Mouse (Mus musculus): Measurements from ENCODE around the gene Gm16867. TPM values are rescaled to one million over a fixed set of nuclear protein-coding genes. Genes with fewer than 3 reads are reported as not detected.
"Not testable (repeated sequence)": the region's sequence is repeated elsewhere in the genome, so short reads cannot be mapped to it uniquely, and the experiment has no call there.

Gene Gm16867
- polyA plus RNA-seq (2012; rRNA removed) = not detected in 2 replicates

- DNase-seq (ENCODE audit: extremely low spot score in 1 of 2, low spot score in 1 of 2) = not testable (repeated sequence)
These were observed at the start of gene Gm16867 for GRCm38 (mm10) chr14:69503174-69503573. Gene Gm16867 (minus strand): TSS chr14:69503362.

- DNase-seq (ENCODE audit: extremely low spot score in 1 of 2, low spot score in 1 of 2) = not testable (repeated sequence)
These were observed 44.1 kb upstream of the Gm16867 start for GRCm38 (mm10) chr14:69547310-69547709.

DNA sequence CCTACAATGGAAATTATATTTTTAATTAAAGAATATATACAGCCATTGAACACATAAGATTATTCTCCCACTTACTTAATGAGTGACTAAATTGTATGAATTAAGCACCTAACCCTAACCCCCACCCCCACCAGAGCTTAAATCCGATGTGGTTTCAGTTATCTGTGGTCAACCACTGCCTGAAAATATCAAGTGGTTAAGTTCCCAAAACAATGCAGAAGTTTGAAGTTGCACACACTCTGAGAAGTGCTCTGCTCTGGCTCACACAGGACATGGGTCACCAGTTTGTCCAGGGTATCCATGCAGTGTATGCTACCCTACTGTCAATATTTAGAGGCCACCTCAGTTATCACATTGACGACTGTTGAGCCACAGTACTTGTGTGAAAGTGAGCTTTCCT lies 41.9 kb upstream of the Gm16867 start:
- DNase-seq (ENCODE audit: extremely low spot score in 1 of 2, low spot score in 1 of 2) = not testable (repeated sequence)

DNA sequence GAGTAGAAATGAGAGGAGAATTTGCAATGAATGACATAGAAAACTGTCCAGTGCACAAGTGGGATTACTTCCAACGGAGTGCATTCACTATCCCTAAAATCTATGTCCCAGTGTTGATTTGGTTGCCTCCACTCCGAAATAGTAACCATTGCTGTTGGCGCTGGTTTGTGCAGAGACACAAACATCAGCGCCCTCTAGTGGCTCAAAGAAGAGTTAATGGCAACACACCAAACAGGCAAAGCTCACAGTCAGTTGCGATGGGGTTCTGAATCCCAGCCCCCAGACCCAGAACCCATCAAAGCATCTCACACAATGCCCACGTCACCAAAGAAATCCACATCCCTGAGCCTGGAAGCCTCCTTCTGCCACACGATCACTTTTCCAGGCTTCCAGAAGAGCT lies 40.9 kb upstream of the Gm16867 start:
- not testable (repeated sequence) for DNase-seq (ENCODE audit: extremely low spot score in 1 of 2, low spot score in 1 of 2)

DNA sequence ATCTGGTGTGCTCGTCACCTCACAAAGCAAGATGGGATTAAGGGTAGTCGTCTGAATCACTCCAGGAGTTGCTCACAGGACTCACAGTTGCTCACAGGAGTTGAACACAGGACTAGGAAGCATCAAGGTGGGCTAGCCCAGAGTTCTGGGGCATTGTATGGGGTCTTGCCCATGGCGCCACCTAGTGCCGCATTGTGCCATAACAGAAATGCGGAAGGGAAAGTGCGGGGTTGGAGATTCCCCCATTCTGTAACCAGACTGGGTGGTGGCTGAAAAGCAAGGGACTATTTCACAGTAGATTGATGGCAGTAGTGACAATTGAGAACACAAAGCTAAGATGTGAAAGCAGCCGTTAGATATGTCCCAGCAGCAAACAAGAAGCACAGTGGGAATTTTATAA lies 39.5 kb upstream of the Gm16867 start:
- not testable (repeated sequence) for DNase-seq (ENCODE audit: extremely low spot score in 1 of 2, low spot score in 1 of 2)

DNA sequence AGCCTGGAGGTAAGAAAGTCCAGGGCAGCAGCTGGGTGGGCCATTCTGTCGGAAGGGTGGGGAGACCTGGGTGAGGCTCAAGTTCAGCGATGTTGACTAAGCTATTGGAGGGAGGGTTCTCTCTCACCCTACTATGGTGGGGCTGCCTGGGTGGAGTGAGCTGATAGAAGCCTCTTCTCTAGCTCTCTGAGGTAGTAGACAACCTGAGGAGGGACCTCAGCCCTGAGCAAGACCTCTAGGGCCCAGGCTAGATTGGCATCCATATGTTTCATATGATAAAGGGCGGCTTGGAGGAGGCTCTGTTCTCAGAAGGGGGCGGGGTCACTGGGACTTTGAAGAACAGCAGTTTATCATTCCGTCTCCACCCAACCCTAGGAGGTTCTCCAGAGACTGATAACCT lies 37.0 kb upstream of the Gm16867 start:
- DNase-seq (ENCODE audit: extremely low spot score in 1 of 2, low spot score in 1 of 2) = not testable (repeated sequence)

GRCm38 (mm10) chr14:69536539-69536938 lies 33.4 kb upstream of the Gm16867 start:
- DNase-seq (ENCODE audit: extremely low spot score in 1 of 2, low spot score in 1 of 2) = not testable (repeated sequence)

DNA sequence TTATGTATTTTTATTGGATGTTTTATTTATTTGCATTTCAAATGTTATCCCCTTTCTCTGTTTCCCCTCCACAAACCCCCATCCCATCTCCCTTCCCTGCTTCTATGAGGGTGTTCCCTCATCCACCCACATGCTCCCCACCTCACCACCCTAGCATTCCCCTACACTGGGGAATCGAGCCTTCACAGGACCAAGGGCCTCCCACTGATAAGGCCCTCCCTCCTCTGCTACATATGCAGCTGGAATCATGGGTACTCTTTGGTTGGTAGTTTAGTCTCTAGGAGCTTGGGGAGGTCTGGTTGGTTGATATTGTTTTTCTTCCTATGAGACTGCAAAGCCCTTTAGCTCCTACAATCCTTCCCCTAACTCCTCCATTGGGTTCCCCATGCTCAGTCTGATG lies 23.0 kb upstream of the Gm16867 start:
- not testable (repeated sequence) for DNase-seq (ENCODE audit: extremely low spot score in 1 of 2, low spot score in 1 of 2)

- not testable (repeated sequence) for DNase-seq (ENCODE audit: extremely low spot score in 1 of 2, low spot score in 1 of 2)
These were observed 19.8 kb upstream of the Gm16867 start for GRCm38 (mm10) chr14:69523001-69523400.

- not testable (repeated sequence) for DNase-seq (ENCODE audit: extremely low spot score in 1 of 2, low spot score in 1 of 2)
These were observed 17.6 kb upstream of the Gm16867 start for GRCm38 (mm10) chr14:69520810-69521209.

DNA sequence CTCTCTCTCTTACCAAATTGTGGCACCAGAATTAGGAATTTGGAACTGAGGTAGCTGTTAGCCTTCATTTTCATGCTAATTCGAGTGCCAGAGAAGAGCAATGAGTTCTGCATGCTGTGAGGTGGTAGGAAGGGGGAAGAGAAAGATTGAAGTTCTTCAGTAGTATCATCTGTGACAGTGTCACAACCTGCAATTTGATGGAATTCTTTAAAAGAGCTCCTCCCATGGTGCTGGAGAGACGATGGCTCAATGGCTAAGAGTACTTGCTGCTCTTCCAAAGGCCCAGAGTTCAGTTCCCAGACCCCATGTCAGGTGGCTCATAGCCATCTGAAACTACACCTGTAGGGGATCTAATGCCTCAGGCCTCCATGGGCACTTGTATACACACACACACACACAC lies 9.3 kb upstream of the Gm16867 start, which contains the start of gene Gm27179:
Gene Gm27179 (minus strand): TSS at position 101 of the 400 bp plus-strand sequence.
- DNase-seq (ENCODE audit: extremely low spot score in 1 of 2, low spot score in 1 of 2) = not testable (repeated sequence)

GRCm38 (mm10) chr14:69507000-69507399 lies 3.8 kb upstream of the Gm16867 start:
- not testable (repeated sequence) for DNase-seq (ENCODE audit: extremely low spot score in 1 of 2, low spot score in 1 of 2)

- DNase-seq (ENCODE audit: extremely low spot score in 1 of 2, low spot score in 1 of 2) = not testable (repeated sequence)
These were observed 567 bp downstream of the Gm16867 start for GRCm38 (mm10) chr14:69502440-69503150.

GRCm38 (mm10) chr14:69496259-69496658 lies 6.9 kb downstream of the Gm16867 start:
- not testable (repeated sequence) for DNase-seq (ENCODE audit: extremely low spot score in 1 of 2, low spot score in 1 of 2)

DNA sequence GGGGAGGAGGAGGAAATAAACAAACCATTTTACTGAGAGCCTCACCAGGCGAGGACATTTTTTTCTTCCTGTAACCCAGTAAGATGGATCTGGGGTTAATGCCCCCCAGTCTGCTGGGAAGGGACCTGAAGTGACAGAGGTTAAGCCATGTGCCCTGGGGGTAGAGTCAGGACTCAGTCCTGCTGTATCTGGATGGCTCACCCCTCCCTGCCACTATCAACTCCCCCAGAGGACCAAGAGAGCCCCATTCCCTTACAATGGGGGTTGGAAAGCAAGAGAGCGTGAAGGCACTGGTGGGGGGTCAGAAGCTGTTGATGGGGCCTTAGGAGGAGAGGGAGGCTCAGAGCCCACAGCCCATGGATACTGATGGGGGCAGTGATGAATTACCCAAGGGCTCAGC lies 8.2 kb downstream of the Gm16867 start:
- not testable (repeated sequence) for DNase-seq (ENCODE audit: extremely low spot score in 1 of 2, low spot score in 1 of 2)

GRCm38 (mm10) chr14:69494522-69494921 lies 8.6 kb downstream of the Gm16867 start:
- DNase-seq (ENCODE audit: extremely low spot score in 1 of 2, low spot score in 1 of 2) = not testable (repeated sequence)

- not testable (repeated sequence) for DNase-seq (ENCODE audit: extremely low spot score in 1 of 2, low spot score in 1 of 2)
These were observed 15.2 kb downstream of the Gm16867 start for GRCm38 (mm10) chr14:69488001-69488400.

DNA sequence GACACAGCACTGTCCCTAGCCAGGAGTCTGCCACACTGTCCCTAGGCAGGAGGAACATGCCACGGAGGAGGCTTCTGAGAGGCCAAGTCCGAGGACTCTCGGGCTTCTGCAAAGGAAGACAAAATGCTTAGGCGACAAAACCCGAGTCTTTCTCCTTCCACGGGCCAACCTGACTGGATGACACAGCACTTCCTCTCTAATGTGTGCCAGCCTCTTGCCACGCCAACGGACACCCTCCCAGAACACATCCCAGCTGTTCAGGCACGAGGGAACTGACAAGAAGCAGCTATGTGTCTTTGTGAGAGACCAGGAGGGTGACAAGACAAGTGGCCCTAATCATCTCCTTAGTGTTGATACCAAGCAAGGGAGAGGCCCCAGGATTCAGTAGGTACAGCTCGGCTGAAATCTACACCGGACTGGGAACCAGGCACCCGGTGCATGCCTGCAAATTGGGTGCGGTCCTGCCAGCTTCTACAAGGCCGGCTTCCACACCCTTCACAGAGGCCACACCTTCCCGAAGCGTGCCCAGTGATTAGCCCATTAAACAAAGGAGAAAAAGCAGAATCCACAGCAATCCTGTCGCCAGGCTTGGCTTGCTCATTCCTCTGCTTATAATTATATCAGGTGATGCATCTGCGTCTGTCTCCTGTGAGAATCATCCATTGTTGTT lies 17.6 kb downstream of the Gm16867 start:
- DNase-seq (ENCODE audit: extremely low spot score in 1 of 2, low spot score in 1 of 2) = not testable (repeated sequence)

DNA sequence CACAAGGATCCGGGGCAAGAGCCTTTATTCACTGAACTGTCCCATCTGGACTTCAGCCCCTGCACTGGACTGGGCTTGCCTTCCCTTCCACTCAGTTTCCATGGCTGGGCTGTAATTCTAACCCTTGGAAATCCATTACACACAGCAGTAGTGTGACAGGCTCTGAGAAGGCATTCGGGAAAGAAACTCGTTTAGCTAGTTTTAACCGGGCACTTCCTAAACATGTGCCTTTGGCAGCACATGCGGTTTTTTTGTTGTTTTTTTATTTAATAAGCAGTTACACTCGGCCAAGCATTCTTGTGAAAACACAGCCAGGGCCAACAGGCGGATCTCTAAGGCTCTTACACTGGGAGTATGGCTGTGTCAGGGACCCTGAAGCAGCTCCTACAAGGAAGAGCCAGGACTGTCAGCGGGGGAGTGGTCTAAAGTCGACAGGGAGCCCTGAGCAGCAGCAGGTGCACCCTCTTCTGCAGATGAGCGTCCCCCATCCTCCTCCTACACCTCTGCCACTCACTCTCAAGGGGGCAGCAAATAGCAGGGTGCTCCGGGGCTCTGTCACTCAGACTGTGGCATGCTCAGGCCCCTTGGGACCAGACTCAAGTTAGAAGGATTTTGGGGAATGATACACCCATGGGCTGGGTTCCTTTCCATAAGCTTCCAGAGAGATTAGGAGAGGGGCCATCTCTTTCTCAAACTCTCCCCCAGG lies 29.1 kb downstream of the Gm16867 start:
- DNase-seq (ENCODE audit: extremely low spot score in 1 of 2, low spot score in 1 of 2) = not testable (repeated sequence)

GRCm38 (mm10) chr14:69473322-69473721 lies 29.8 kb downstream of the Gm16867 start:
- not testable (repeated sequence) for DNase-seq (ENCODE audit: extremely low spot score in 1 of 2, low spot score in 1 of 2)

- DNase-seq (ENCODE audit: extremely low spot score in 1 of 2, low spot score in 1 of 2) = not testable (repeated sequence)
These were observed 32.9 kb downstream of the Gm16867 start for GRCm38 (mm10) chr14:69470122-69470708.
